Mouse (Mus musculus) neural tube, embryonic 12.5 days (tissue): ENCODE results near the gene Abtb1. TPM values are rescaled to one million over a fixed set of nuclear protein-coding genes. Genes with fewer than 3 reads are reported as not detected.

Experiments
- ATAC-seq: fragments of 200-750 bp; cut with Nextera tagmentation; 2 replicates; pipeline ENCODE4 v1.8.0; 2017; ENCODE audit warnings: low read depth, mild to moderate bottlenecking, moderate TSS enrichment, moderate library complexity; ENCODE audit not compliant: low FRiP score
- H3K27ac ChIP-seq: fragments of 300-500 bp; sonication (generic); 2 replicates; pipeline ENCODE4 v1.5.1; 2016
- H3K27me3 ChIP-seq: fragments of 300-500 bp; sonication (generic); replicated peaks from 2 replicates; pipeline ENCODE4 v1.6.1; 2016; ENCODE audit warnings: mild to moderate bottlenecking
- H3K36me3 ChIP-seq: fragments of 300-500 bp; sonication (generic); 2 replicates; pipeline ENCODE4 v1.6.1; 2016; ENCODE audit warnings: mild to moderate bottlenecking
- H3K4me1 ChIP-seq: fragments of 300-500 bp; sonication (generic); 2 replicates; pipeline ENCODE4 v1.6.1; 2016
- H3K4me2 ChIP-seq: fragments of 300-500 bp; sonication (generic); replicated peaks from 2 replicates; pipeline ENCODE4 v1.6.1; 2016; ENCODE audit warnings: mild to moderate bottlenecking
- H3K4me3 ChIP-seq: fragments of 300-500 bp; sonication (generic); 2 replicates; pipeline ENCODE4 v1.5.1; 2016
- H3K9ac ChIP-seq: fragments of 300-500 bp; sonication (generic); 2 replicates; pipeline ENCODE4 v1.6.1; 2016; ENCODE audit warnings: mild to moderate bottlenecking
- H3K9me3 ChIP-seq: fragments of 300-500 bp; sonication (generic); 2 replicates; pipeline ENCODE4 v1.6.1; 2016; ENCODE audit warnings: mild to moderate bottlenecking
- WGBS: fragments of 180-500 bp; shearing (Covaris S2); methylation state at CpG from one replicate; pipeline ENCODE4 v1.1.7; 2016; 5-methylcytosine and 5-hydroxymethylcytosine counted together
- polyA plus RNA-seq: library from polyadenylated mRNA; unstranded; fragments of >200 nt; fragmentation: Nextera tagmentation; extraction: Ambion mirVana; gene quantifications from 2 replicates; pipeline ENCODE4 v1.2.1, GENCODE M21; 2016

The Abtb1 gene
- polyA plus RNA-seq, 1 experiment from 2014 or later = 37.3 TPM

GRCm38 (mm10) chr6:88873965-88874867 lies 32.4 kb upstream of the Abtb1 start:
- H3K4me2 ChIP-seq = peak overlapping the region; percentile 79
- ATAC-seq = peak; percentile 54
- 0 out of 2 replicates have a peak, but pooled peaks cover 3% of the 10 kb centered on the region for H3K27me3 ChIP-seq
- peak overlapping the region; percentile 77; the same call in 1 of the 2 replicates for H3K27ac ChIP-seq
- peaks cover 43% of the 10 kb centered on the region for H3K4me1 ChIP-seq
- H3K9ac ChIP-seq = peak overlapping the region; percentile 90
- WGBS = 2% methylated on average over 72 of the region's 74 CpGs
- H3K36me3 ChIP-seq = no peaks in the 10 kb centered on the region
- H3K4me3 ChIP-seq = peak overlapping the region; percentile 95
- H3K9me3 ChIP-seq = no peaks in the 10 kb centered on the region

GRCm38 (mm10) chr6:88872811-88873210 lies 31.0 kb upstream of the Abtb1 start:
- ATAC-seq = peak; percentile 35; the same call in 1 of the 2 replicates
- H3K9me3 ChIP-seq = no peaks in the 10 kb centered on the region
- peak overlapping the region; percentile 46; the same call in 1 of the 2 replicates for H3K27ac ChIP-seq
- peak overlapping the region; percentile 90 for H3K9ac ChIP-seq
- 0 out of 2 replicates have a peak, but pooled peaks cover 2% of the 10 kb centered on the region for H3K36me3 ChIP-seq
- 0 out of 2 replicates have a peak, but pooled peaks cover 3% of the 10 kb centered on the region for H3K27me3 ChIP-seq
- peak overlapping the region; percentile 79 for H3K4me2 ChIP-seq
- 39% methylated on average over 7 of the region's 7 CpGs for WGBS
- peaks cover 43% of the 10 kb centered on the region for H3K4me1 ChIP-seq
- H3K4me3 ChIP-seq = peak overlapping the region; percentile 95

DNA sequence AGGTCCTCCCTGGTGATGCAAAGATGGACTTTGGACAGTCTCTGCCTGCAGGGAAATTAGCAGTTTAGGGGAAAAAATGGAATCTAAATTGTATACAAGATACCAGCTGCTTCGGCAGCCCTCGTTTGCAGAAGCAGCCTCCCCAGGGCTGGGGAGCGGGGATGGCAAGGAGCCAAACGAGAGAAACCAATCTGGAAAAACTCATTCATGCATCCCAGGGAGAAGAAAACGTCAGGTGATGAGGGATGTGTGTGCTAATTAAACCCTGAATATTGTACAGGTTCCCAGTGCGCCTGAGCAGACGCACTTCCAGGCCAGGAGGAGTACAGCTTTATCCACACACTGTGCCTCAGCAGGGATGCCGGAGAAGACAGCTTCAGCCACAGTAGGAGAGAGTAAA lies 29.8 kb upstream of the Abtb1 start:
- ATAC-seq = no peak
- WGBS = 43% methylated on average over 8 of the region's 8 CpGs
- Histone ChIP-seq H3K4me2 (peak overlapping the region; percentile 79), H3K4me1 (peaks cover 43% of the 10 kb centered on the region), H3K9ac (no peak overlapping the region), H3K9me3 (no peaks in the 10 kb centered on the region), H3K27ac (peak overlapping the region; percentile 27; the same call in 1 of the 2 replicates), H3K4me3 (no peak overlapping the region), H3K27me3 (0 out of 2 replicates have a peak, but pooled peaks cover 3% of the 10 kb centered on the region), H3K36me3 (0 out of 2 replicates have a peak, but pooled peaks cover 2% of the 10 kb centered on the region)

GRCm38 (mm10) chr6:88870594-88870993 lies 28.8 kb upstream of the Abtb1 start:
- H3K4me1 ChIP-seq = peaks cover 43% of the 10 kb centered on the region
- H3K4me2 ChIP-seq = peak overlapping the region; percentile 79; the same call in 1 of the 2 replicates
- 0 out of 2 replicates have a peak, but pooled peaks cover 2% of the 10 kb centered on the region for H3K36me3 ChIP-seq
- H3K27ac ChIP-seq = no peak overlapping the region
- no peaks in the 10 kb centered on the region for H3K9me3 ChIP-seq
- no peak for ATAC-seq
- H3K27me3 ChIP-seq = no peaks in the 10 kb centered on the region
- H3K4me3 ChIP-seq = no peak overlapping the region
- H3K9ac ChIP-seq = no peak overlapping the region
- 62% methylated on average over 4 of the region's 4 CpGs for WGBS

GRCm38 (mm10) chr6:88869459-88869858 lies 27.7 kb upstream of the Abtb1 start:
- Histone ChIP-seq H3K4me2 (no peak overlapping the region), H3K27ac (no peak overlapping the region), H3K4me1 (peaks cover 43% of the 10 kb centered on the region), H3K4me3 (no peak overlapping the region), H3K36me3 (peaks cover 13% of the 10 kb centered on the region), H3K27me3 (no peaks in the 10 kb centered on the region), H3K9me3 (no peaks in the 10 kb centered on the region), H3K9ac (no peak overlapping the region)
- 87% methylated on average over 7 of the region's 7 CpGs for WGBS
- no peak for ATAC-seq

GRCm38 (mm10) chr6:88865704-88866103 lies 23.9 kb upstream of the Abtb1 start:
- Histone ChIP-seq H3K36me3 (peaks cover 46% of the 10 kb centered on the region), H3K4me3 (no peak overlapping the region), H3K4me2 (no peak overlapping the region), H3K9ac (no peak overlapping the region), H3K27me3 (no peaks in the 10 kb centered on the region), H3K9me3 (0 out of 2 replicates have a peak, but pooled peaks cover 5% of the 10 kb centered on the region), H3K4me1 (peaks cover 12% of the 10 kb centered on the region), H3K27ac (no peak overlapping the region)
- WGBS = 88% methylated on average over 7 of the region's 7 CpGs
- ATAC-seq = no peak

DNA sequence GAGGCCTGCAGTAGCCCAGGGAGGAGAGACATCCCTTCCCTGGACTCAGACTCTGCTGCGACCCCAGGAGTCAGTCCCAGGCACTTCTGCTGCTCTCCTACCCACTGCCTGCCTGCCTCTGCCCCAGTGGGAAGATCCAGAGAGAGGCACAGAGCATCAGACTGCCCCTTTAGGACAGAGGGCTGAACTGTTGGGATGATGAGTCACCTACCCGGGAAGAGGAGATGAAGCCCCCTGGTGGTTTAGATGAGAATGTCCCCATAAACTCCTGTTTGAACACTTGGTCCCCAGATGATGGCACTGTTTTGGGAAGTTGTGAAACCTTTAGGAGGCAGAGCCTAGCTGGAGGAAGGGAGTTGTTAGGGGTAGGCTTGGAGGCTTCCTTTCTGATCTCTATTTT lies 19.1 kb upstream of the Abtb1 start:
- Histone ChIP-seq H3K4me1 (peaks cover 3% of the 10 kb centered on the region; the same call in 1 of the 2 replicates), H3K4me3 (no peak overlapping the region), H3K27me3 (no peaks in the 10 kb centered on the region), H3K9me3 (0 out of 2 replicates have a peak, but pooled peaks cover 5% of the 10 kb centered on the region), H3K36me3 (peaks cover 72% of the 10 kb centered on the region), H3K4me2 (no peak overlapping the region), H3K9ac (no peak overlapping the region), H3K27ac (no peak overlapping the region)
- 19% methylated on average over 2 of the region's 2 CpGs for WGBS
- no peak for ATAC-seq

DNA sequence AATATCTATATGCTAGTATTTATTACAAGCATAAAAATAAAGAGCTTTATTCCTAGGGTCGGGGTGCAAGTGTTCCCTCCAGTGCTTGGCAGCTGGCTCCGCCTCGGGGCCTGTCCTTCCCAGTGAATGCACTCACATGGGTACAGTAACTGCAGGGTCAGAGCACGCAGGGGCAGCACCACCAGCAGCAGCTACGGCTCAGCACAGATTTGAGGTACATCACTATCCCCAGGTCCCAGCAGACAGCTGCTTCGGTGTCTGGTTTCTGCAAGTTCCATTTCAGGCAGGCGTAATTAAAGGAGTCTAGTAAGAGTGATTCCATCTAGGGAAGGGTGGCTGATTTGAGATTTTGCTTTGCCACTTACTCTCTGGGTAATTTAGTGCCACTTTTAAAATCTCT lies 16.6 kb upstream of the Abtb1 start:
- peaks cover 15% of the 10 kb centered on the region; the same call in 1 of the 2 replicates for H3K4me1 ChIP-seq
- peaks cover 65% of the 10 kb centered on the region for H3K36me3 ChIP-seq
- H3K9ac ChIP-seq = no peak overlapping the region
- no peaks in the 10 kb centered on the region for H3K27me3 ChIP-seq
- 0 out of 2 replicates have a peak, but pooled peaks cover 5% of the 10 kb centered on the region for H3K9me3 ChIP-seq
- no peak for ATAC-seq
- no peak overlapping the region for H3K4me3 ChIP-seq
- no peak overlapping the region for H3K27ac ChIP-seq
- H3K4me2 ChIP-seq = no peak overlapping the region
- 70% methylated on average over 7 of the region's 7 CpGs for WGBS

GRCm38 (mm10) chr6:88857830-88858229 lies 16.0 kb upstream of the Abtb1 start:
- no peak for ATAC-seq
- Histone ChIP-seq H3K4me1 (peaks cover 15% of the 10 kb centered on the region; the same call in 1 of the 2 replicates), H3K27me3 (no peaks in the 10 kb centered on the region), H3K4me2 (no peak overlapping the region), H3K4me3 (no peak overlapping the region), H3K9me3 (0 out of 2 replicates have a peak, but pooled peaks cover 5% of the 10 kb centered on the region), H3K27ac (no peak overlapping the region), H3K9ac (no peak overlapping the region), H3K36me3 (peaks cover 63% of the 10 kb centered on the region)
- WGBS = 82% methylated on average over 6 of the region's 6 CpGs

DNA sequence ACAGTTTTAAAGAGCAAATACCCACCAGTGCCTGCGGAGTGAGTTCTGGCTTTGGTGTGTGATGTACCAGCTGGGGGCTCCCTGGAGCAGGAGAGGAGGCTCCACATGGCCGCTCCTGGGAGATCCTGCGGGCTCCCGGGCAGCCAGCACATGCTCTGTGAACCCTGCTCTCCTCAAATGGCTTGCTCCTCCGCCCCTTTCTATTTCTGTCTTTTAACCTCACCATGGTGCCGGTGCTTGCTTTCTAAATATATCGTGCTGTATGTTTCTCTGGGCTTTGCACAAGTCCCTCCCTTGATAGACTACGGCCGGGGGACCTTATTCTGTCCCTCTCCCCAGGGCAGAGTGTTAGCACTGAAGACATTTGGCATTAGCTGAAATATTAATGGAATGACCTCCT lies 15.5 kb upstream of the Abtb1 start:
- WGBS = 51% methylated on average over 9 of the region's 9 CpGs
- no peak overlapping the region for H3K4me2 ChIP-seq
- H3K27ac ChIP-seq = no peak overlapping the region
- H3K4me3 ChIP-seq = no peak overlapping the region
- peaks cover 15% of the 10 kb centered on the region; the same call in 1 of the 2 replicates for H3K4me1 ChIP-seq
- H3K36me3 ChIP-seq = peaks cover 64% of the 10 kb centered on the region
- 0 out of 2 replicates have a peak, but pooled peaks cover 5% of the 10 kb centered on the region for H3K9me3 ChIP-seq
- no peak overlapping the region for H3K9ac ChIP-seq
- H3K27me3 ChIP-seq = no peaks in the 10 kb centered on the region
- ATAC-seq = no peak

DNA sequence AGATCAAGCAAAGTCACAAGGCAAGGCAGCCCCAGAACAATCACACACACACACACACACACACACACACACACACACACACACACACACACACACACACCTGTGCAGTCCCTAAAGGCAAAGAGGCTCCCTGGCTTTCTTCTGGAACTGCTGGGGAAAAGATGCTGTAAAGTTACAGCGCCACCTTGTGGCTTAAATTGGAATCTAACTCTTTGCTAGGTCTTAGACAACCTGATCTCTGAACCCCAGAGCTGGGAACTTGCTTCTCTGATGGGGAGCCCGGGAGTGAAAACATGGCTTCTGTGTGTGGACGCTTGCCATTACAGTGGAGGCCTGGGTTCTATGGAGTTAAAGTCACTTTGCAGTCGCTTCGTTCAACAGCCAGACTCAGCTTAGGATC lies 13.9 kb upstream of the Abtb1 start:
- peak; percentile 39; the same call in 1 of the 2 replicates for ATAC-seq
- Histone ChIP-seq H3K4me2 (no peak overlapping the region), H3K36me3 (peaks cover 54% of the 10 kb centered on the region), H3K27me3 (no peaks in the 10 kb centered on the region), H3K9me3 (no peaks in the 10 kb centered on the region), H3K27ac (no peak overlapping the region), H3K9ac (no peak overlapping the region), H3K4me1 (peaks cover 15% of the 10 kb centered on the region; the same call in 1 of the 2 replicates), H3K4me3 (no peak overlapping the region)
- WGBS = 19% methylated on average over 5 of the region's 5 CpGs

- no peaks in the 10 kb centered on the region for H3K27me3 ChIP-seq
- peaks cover 46% of the 10 kb centered on the region for H3K36me3 ChIP-seq
- no peak for ATAC-seq
- H3K9ac ChIP-seq = 0 out of 2 replicates have a peak overlapping the region, but pooled peaks have one; percentile 13
- 79% methylated on average over 5 of the region's 5 CpGs for WGBS
- no peak overlapping the region for H3K27ac ChIP-seq
- H3K9me3 ChIP-seq = no peaks in the 10 kb centered on the region
- H3K4me3 ChIP-seq = no peak overlapping the region
- no peak overlapping the region for H3K4me2 ChIP-seq
- peaks cover 15% of the 10 kb centered on the region; the same call in 1 of the 2 replicates for H3K4me1 ChIP-seq
Observed at GRCm38 (mm10) chr6:88854509-88854908, 12.7 kb upstream of the Abtb1 start.
